Mouse (Mus musculus): Measurements from ENCODE around the gene Gfpt1.

- TF ChIP-seq POLR2A (IDR thresholded peaks at IDR 0.05; ENCODE audit: insufficient read length, low read depth) (no peak), POLR2AphosphoS2 (IDR thresholded peaks at IDR 0.05; ENCODE audit: insufficient read length, low read depth) (no peak), MYOG (IDR thresholded peaks at IDR 0.05; ENCODE audit: control insufficient read depth in 1 of 3, insufficient read depth in 1 of 3, insufficient read length in 2 of 3, low read depth in 2 of 3) (no peak), MAX (IDR thresholded peaks at IDR 0.05; ENCODE audit: low read depth) (no peak), TCF12 (IDR thresholded peaks at IDR 0.05; ENCODE audit: insufficient read depth, poor library complexity, severe bottlenecking) (no peak), E2F4 (IDR thresholded peaks at IDR 0.05; ENCODE audit: insufficient read depth) (no peak), CEBPB (IDR thresholded peaks at IDR 0.05; ENCODE audit: insufficient read depth, poor library complexity, severe bottlenecking) (no peak), SRF (IDR thresholded peaks at IDR 0.05; ENCODE audit: control insufficient read depth, insufficient read length, low read depth) (no peak), TCF3 (IDR thresholded peaks at IDR 0.05; ENCODE audit: insufficient read length, low read depth) (no peak), USF1 (IDR thresholded peaks at IDR 0.05; ENCODE audit: low read depth) (no peak), MYOD1 (IDR thresholded peaks at IDR 0.05; ENCODE audit: control insufficient read depth in 1 of 3, insufficient read length in 2 of 3, low read depth in 2 of 3) (no peak), REST (IDR thresholded peaks at IDR 0.05; ENCODE audit: insufficient read depth, insufficient read length) (no peak)
Measured at GRCm38 (mm10) chr6:87043131-87043516, 478 bp downstream of the Gfpt1 start.

Data from myocyte (in vitro differentiated cells).